In the genomic region with DNA sequence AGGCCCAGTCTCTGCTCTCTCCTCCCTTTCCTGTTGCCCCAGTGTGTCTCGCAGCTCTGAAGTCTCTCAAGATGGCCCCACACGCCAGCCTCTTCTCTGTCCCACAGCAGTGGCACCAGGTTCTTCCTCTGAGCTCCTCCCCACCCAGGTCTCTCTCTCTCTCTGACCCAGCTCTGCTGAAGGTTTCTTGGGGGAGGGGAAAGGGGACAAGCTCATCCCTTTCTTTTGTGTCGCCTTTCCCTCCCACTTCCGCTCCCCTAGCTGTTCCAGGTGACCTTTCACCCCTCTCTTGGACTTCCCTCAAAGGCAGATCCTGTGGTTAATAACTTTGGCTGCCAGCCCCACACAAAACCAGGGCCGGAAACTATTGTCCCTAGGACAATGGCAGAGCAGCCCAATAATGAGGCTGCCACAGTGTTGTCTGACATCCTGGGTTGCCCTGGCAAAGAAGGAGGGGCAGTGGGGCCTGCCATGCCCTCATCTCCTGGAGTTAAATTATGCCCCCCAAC, we compare ENCODE assay signal across 10 mouse cellular contexts. TPM values are rescaled to one million over a fixed set of nuclear protein-coding genes. Genes with fewer than 3 reads are reported as not detected.
DNase-seq lines count a peak whose midpoint lies in the region; ATAC-seq and TF ChIP-seq lines count a peak whose summit lies in the region.
"Had no signal": no experiment of that assay in that cellular context is flagged by ENCODE, and none has a peak within 500 bp of the region (broad histone marks: within the 10 kb centered on the region; RNA-seq: fewer than 3 reads in every experiment).

No protein-coding gene starts in this region.

- no peaks in the 10 kb centered on the region for H3K4me1 ChIP-seq in embryonic facial prominence, embryonic 11.5 days (ENCODE audit: control insufficient read depth, insufficient read depth, low read length)
- H3K4me1 ChIP-seq in hindbrain, embryonic 11.5 days (replicated peaks; ENCODE audit: control insufficient read depth, insufficient read depth, low read length), result peaks cover 6% of the 10 kb centered on the region
- no peaks in the 10 kb centered on the region for H3K4me1 ChIP-seq in lung, embryonic 14.5 days (ENCODE audit: insufficient read depth)

- H3K27ac ChIP-seq in embryonic facial prominence, embryonic 11.5 days (replicated peaks; ENCODE audit: low read depth, low read length), result no peak overlapping the region
- H3K27ac ChIP-seq in hindbrain, embryonic 11.5 days (ENCODE audit: low read depth, low read length), result no peak overlapping the region
- H3K27ac ChIP-seq in lung, embryonic 14.5 days (ENCODE audit: low read depth), result no peak overlapping the region

- H3K9ac ChIP-seq in embryonic facial prominence, embryonic 11.5 days (replicated peaks; ENCODE audit: low read length), result no peak overlapping the region
- no peak overlapping the region for H3K9ac ChIP-seq in hindbrain, embryonic 11.5 days (ENCODE audit: low read depth, low read length)
- no peak overlapping the region for H3K9ac ChIP-seq in lung, embryonic 14.5 days

- H3K27me3 ChIP-seq in embryonic facial prominence, embryonic 11.5 days (ENCODE audit: control insufficient read depth, insufficient read depth, low read length), result no peaks in the 10 kb centered on the region
- H3K27me3 ChIP-seq in hindbrain, embryonic 11.5 days (ENCODE audit: control insufficient read depth, insufficient read depth, low read length), result peaks cover 31% of the 10 kb centered on the region
- H3K27me3 ChIP-seq in lung, embryonic 14.5 days (ENCODE audit: insufficient read depth, low read length), result no peaks in the 10 kb centered on the region

- no peak overlapping the region for H3K4me3 ChIP-seq in embryonic facial prominence, embryonic 11.5 days (ENCODE audit: low read depth, low read length)
- no peak overlapping the region for H3K4me3 ChIP-seq in hindbrain, embryonic 11.5 days (ENCODE audit: low read depth, low read length)
- no peak overlapping the region for H3K4me3 ChIP-seq in lung, embryonic 14.5 days (ENCODE audit: low read depth, low read length)

- ATAC-seq in embryonic facial prominence, embryonic 11.5 days (replicated peaks; ENCODE audit: insufficient number of reproducible peaks, low FRiP score, low TSS enrichment, low read depth), result peak; percentile 83
- peak; percentile 95 for ATAC-seq in hindbrain, embryonic 11.5 days (ENCODE audit: low FRiP score)
- peak; percentile 79 for ATAC-seq in lung, embryonic 14.5 days (ENCODE audit: insufficient read depth)

- no peak for TF ChIP-seq CTCF in lung, embryonic 14.5 days (IDR thresholded peaks at IDR 0.05; ENCODE audit: low read depth)

- peak; percentile 5 to 15 for DNase-seq in layer of hippocampus, adult 8-10 months (ENCODE audit: low spot score in 2 of 2)
- no peak for DNase-seq in layer of hippocampus, adult 18-20 months (ENCODE audit: low spot score in 2 of 2)
- DNase-seq in embryonic facial prominence, embryonic 11.5 days (ENCODE audit: low spot score), result peak; percentile 15
- peak; percentile 76 for DNase-seq in hindbrain, embryonic 11.5 days (ENCODE audit: low spot score)
- peak; percentile 75 for DNase-seq in lung, embryonic 14.5 days
- DNase-seq in retina, postnatal 7 days (ENCODE audit: low read depth, low spot score), result peak; percentile 14
- DNase-seq in urinary bladder, postnatal 10 days (ENCODE audit: low spot score), result no peak
- DNase-seq in gastrocnemius, adult 18-20 months (ENCODE audit: low spot score), result no peak

- no peaks in the 10 kb centered on the region for H3K36me3 ChIP-seq in embryonic facial prominence, embryonic 11.5 days (replicated peaks; ENCODE audit: control insufficient read depth, insufficient read depth, low read depth, low read length)
- no peaks in the 10 kb centered on the region for H3K36me3 ChIP-seq in hindbrain, embryonic 11.5 days (ENCODE audit: control insufficient read depth, insufficient read depth, low read length)
- no peaks in the 10 kb centered on the region for H3K36me3 ChIP-seq in lung, embryonic 14.5 days (ENCODE audit: insufficient read depth)
- H3K36me3 ChIP-seq: G1E had no signal

- no peak overlapping the region for H3K4me2 ChIP-seq in embryonic facial prominence, embryonic 11.5 days (ENCODE audit: low read depth, low read length)
- no peak overlapping the region for H3K4me2 ChIP-seq in hindbrain, embryonic 11.5 days (replicated peaks; ENCODE audit: low read depth, low read length)
- no peak overlapping the region for H3K4me2 ChIP-seq in lung, embryonic 14.5 days

- 23% methylated on average over 5 of the region's 5 CpGs for WGBS in embryonic facial prominence, embryonic 11.5 days
- 6% methylated on average over 5 of the region's 5 CpGs for WGBS in hindbrain, embryonic 11.5 days
- WGBS in lung, embryonic 14.5 days, result 46% methylated on average over 5 of the region's 5 CpGs

- no peaks in the 10 kb centered on the region for H3K9me3 ChIP-seq in embryonic facial prominence, embryonic 11.5 days (replicated peaks; ENCODE audit: control insufficient read depth, low read length)
- no peaks in the 10 kb centered on the region for H3K9me3 ChIP-seq in hindbrain, embryonic 11.5 days (ENCODE audit: control insufficient read depth, low read length)
- no peaks in the 10 kb centered on the region for H3K9me3 ChIP-seq in lung, embryonic 14.5 days (ENCODE audit: low read depth, low read length)
- H3K9me3 ChIP-seq: G1E had no signal

RNA-seq across cellular contexts. Expression of a gene that starts 27.6 kb away (rescaled TPM):
- total RNA-seq in layer of hippocampus, adult 8-10 months (2022), result not detected
- not detected for total RNA-seq in layer of hippocampus, adult 18-20 months (2021)
- 0.98 and 1.6 TPM in 2 replicates for polyA plus RNA-seq in embryonic facial prominence, embryonic 11.5 days (2014; fragmentation: Nextera tagmentation; extraction: Ambion mirVana)
- polyA plus RNA-seq in hindbrain, embryonic 11.5 days (2014; fragmentation: Nextera tagmentation; extraction: Ambion mirVana), result 23.2 and 25.5 TPM in 2 replicates
- not detected in 2 replicates for polyA plus RNA-seq in lung, embryonic 14.5 days (2014; fragmentation: Nextera tagmentation; extraction: Ambion mirVana)
- total RNA-seq in gastrocnemius, adult 18-20 months (2021), result not detected
- polyA plus RNA-seq: frontal cortex, adult 2 months; G1E had no signal

Comparison
In these comparisons a context has a peak if more than half of its experiments do, and no peak if none do; other contexts are left out.
1. DNase-seq: peak in layer of hippocampus, adult 8-10 months (2 of 2), embryonic facial prominence, embryonic 11.5 days (single experiment), hindbrain, embryonic 11.5 days (single experiment), lung, embryonic 14.5 days (single experiment) and retina, postnatal 7 days (single experiment); none in layer of hippocampus, adult 18-20 months (0 of 2), urinary bladder, postnatal 10 days (single experiment) and gastrocnemius, adult 18-20 months (single experiment).
2. Peak in every context shown above with its lines, with median percentiles within 50 percentile points of each other: ATAC-seq.